Mouse (Mus musculus): ENCODE results near the gene Tcf7l2. TPM values are rescaled to one million over a fixed set of nuclear protein-coding genes. Genes with fewer than 3 reads are reported as not detected.

Tcf7l2 gene
- polyA plus RNA-seq, 1 experiment from 2014 or later, result 27.0 TPM

- peaks cover 23% of the 10 kb centered on the region for H3K4me1 ChIP-seq (ENCODE audit: control insufficient read depth, insufficient read depth, low read depth, low read length)
- H3K27me3 ChIP-seq (replicated peaks; ENCODE audit: control insufficient read depth, insufficient read depth, low read length), result peaks cover 25% of the 10 kb centered on the region
- H3K4me2 ChIP-seq (ENCODE audit: low read length), result no peak overlapping the region; the same call in 1 of the 2 replicates
- 32% methylated on average over 6 of the region's 6 CpGs for WGBS
- H3K36me3 ChIP-seq (ENCODE audit: control insufficient read depth, insufficient read depth, low read length), result no peaks in the 10 kb centered on the region
- H3K9me3 ChIP-seq (ENCODE audit: control insufficient read depth, low read length), result no peaks in the 10 kb centered on the region
- no peak overlapping the region for H3K27ac ChIP-seq (ENCODE audit: low read depth, low read length)
- no peak overlapping the region for H3K4me3 ChIP-seq (ENCODE audit: low read length)
- no peak for ATAC-seq
- no peak overlapping the region for H3K9ac ChIP-seq (ENCODE audit: low read depth, low read length)
These were observed 7.2 kb downstream of the Tcf7l2 start for GRCm38 (mm10) chr19:55748801-55749200.

DNA sequence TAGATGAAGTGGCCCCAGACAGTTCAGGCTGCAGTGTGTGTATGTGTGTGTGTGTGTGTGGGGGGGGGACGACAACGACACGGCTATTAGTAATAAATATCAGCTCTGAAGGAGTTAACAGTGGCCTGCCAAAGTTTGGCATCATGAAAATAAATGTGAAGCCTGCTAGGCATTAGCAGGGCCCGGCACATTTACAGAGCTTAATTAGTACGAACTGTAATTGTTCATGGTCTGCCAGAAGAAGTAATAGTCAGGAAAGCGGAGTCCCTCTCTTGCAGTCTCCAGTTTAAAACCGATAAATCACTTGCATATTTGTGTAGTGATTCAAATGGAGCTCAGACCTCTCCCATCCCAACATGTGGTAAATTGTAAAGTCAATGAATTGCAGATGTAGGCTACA is 7.9 kb downstream of the Tcf7l2 start:
- H3K4me1 ChIP-seq (ENCODE audit: control insufficient read depth, insufficient read depth, low read depth, low read length), result peaks cover 23% of the 10 kb centered on the region
- no peak overlapping the region for H3K27ac ChIP-seq (ENCODE audit: low read depth, low read length)
- H3K9ac ChIP-seq (ENCODE audit: low read depth, low read length), result no peak overlapping the region
- 31% methylated on average over 7 of the region's 7 CpGs for WGBS
- H3K4me3 ChIP-seq (ENCODE audit: low read length), result no peak overlapping the region
- ATAC-seq, result no peak
- H3K36me3 ChIP-seq (ENCODE audit: control insufficient read depth, insufficient read depth, low read length), result no peaks in the 10 kb centered on the region
- H3K27me3 ChIP-seq (replicated peaks; ENCODE audit: control insufficient read depth, insufficient read depth, low read length), result peaks cover 25% of the 10 kb centered on the region
- H3K9me3 ChIP-seq (ENCODE audit: control insufficient read depth, low read length), result no peaks in the 10 kb centered on the region
- no peak overlapping the region for H3K4me2 ChIP-seq (ENCODE audit: low read length)

DNA sequence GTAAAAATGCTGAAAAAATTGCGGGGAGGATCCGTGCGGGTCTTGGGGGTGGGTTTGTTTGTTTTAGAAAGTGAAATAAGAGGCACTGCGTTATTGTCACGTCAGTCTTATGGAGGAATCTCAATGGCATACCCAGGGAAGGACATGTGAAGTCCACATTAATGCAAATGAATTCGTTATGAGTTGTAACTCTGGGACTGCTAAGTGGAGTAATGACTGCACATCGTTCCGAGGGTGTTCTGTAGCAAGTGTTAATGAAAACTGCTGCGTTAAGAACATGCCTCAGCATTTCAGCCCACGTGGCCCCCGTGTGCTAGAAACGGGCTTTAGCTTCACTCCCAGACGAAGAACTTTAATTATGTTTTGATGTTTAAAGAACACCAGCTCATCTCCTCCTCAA is 8.4 kb downstream of the Tcf7l2 start:
- H3K9me3 ChIP-seq (ENCODE audit: control insufficient read depth, low read length), result no peaks in the 10 kb centered on the region
- WGBS, result 23% methylated on average over 13 of the region's 13 CpGs
- no peak overlapping the region for H3K4me3 ChIP-seq (ENCODE audit: low read length)
- H3K4me2 ChIP-seq (ENCODE audit: low read length), result no peak overlapping the region
- H3K36me3 ChIP-seq (ENCODE audit: control insufficient read depth, insufficient read depth, low read length), result no peaks in the 10 kb centered on the region
- no peak overlapping the region for H3K27ac ChIP-seq (ENCODE audit: low read depth, low read length)
- ATAC-seq, result no peak
- H3K27me3 ChIP-seq (replicated peaks; ENCODE audit: control insufficient read depth, insufficient read depth, low read length), result peaks cover 25% of the 10 kb centered on the region
- no peak overlapping the region for H3K9ac ChIP-seq (ENCODE audit: low read depth, low read length)
- H3K4me1 ChIP-seq (ENCODE audit: control insufficient read depth, insufficient read depth, low read depth, low read length), result peaks cover 22% of the 10 kb centered on the region

GRCm38 (mm10) chr19:55750465-55750864 is 8.8 kb downstream of the Tcf7l2 start:
- 30% methylated on average over 7 of the region's 7 CpGs for WGBS
- H3K9ac ChIP-seq (ENCODE audit: low read depth, low read length), result no peak overlapping the region

GRCm38 (mm10) chr19:55752861-55753260 is 11.2 kb downstream of the Tcf7l2 start:
- WGBS, result 40% methylated on average over 8 of the region's 8 CpGs
- no peak overlapping the region for H3K4me2 ChIP-seq (ENCODE audit: low read length)
- no peak overlapping the region for H3K27ac ChIP-seq (ENCODE audit: low read depth, low read length)
- ATAC-seq, result no peak
- H3K4me3 ChIP-seq (ENCODE audit: low read length), result no peak overlapping the region
- H3K27me3 ChIP-seq (replicated peaks; ENCODE audit: control insufficient read depth, insufficient read depth, low read length), result peaks cover 10% of the 10 kb centered on the region
- H3K4me1 ChIP-seq (ENCODE audit: control insufficient read depth, insufficient read depth, low read depth, low read length), result peaks cover 14% of the 10 kb centered on the region
- H3K36me3 ChIP-seq (ENCODE audit: control insufficient read depth, insufficient read depth, low read length), result no peaks in the 10 kb centered on the region
- no peaks in the 10 kb centered on the region for H3K9me3 ChIP-seq (ENCODE audit: control insufficient read depth, low read length)
- H3K9ac ChIP-seq (ENCODE audit: low read depth, low read length), result no peak overlapping the region

More at GRCm38 (mm10) chr19:55750465-55750864, 8.8 kb downstream of the Tcf7l2 start:
- no peaks in the 10 kb centered on the region for H3K36me3 ChIP-seq (ENCODE audit: control insufficient read depth, insufficient read depth, low read length)
- no peak for ATAC-seq
- H3K27me3 ChIP-seq (replicated peaks; ENCODE audit: control insufficient read depth, insufficient read depth, low read length), result peaks cover 25% of the 10 kb centered on the region
- H3K4me2 ChIP-seq (ENCODE audit: low read length), result no peak overlapping the region
- peaks cover 19% of the 10 kb centered on the region for H3K4me1 ChIP-seq (ENCODE audit: control insufficient read depth, insufficient read depth, low read depth, low read length)
- no peaks in the 10 kb centered on the region for H3K9me3 ChIP-seq (ENCODE audit: control insufficient read depth, low read length)
- H3K27ac ChIP-seq (ENCODE audit: low read depth, low read length), result no peak overlapping the region
- no peak overlapping the region for H3K4me3 ChIP-seq (ENCODE audit: low read length)

DNA sequence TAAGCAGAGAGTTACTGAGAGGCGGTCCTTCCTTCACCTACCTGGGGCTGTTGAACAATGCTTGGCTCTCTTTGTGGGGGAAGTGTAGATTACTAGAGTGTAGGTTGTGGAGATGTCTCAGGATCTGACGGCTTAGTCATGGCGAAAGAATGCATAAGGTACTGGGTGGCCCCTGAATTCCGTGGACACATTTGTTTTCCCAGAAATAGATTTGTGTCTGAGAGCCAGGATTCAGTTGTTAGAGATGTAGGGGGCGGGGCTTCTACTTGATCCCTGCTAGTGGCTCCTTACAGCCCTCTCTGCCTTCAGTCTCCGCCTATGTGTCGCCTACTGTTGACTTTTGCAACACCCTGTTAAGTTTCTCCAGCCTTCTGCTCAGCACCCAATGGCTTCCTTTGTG is 12.7 kb downstream of the Tcf7l2 start:
- Histone ChIP-seq H3K4me2 (ENCODE audit: low read length) (no peak overlapping the region), H3K36me3 (ENCODE audit: control insufficient read depth, insufficient read depth, low read length) (no peaks in the 10 kb centered on the region), H3K4me1 (ENCODE audit: control insufficient read depth, insufficient read depth, low read depth, low read length) (peaks cover 8% of the 10 kb centered on the region), H3K9me3 (ENCODE audit: control insufficient read depth, low read length) (no peaks in the 10 kb centered on the region), H3K27ac (ENCODE audit: low read depth, low read length) (no peak overlapping the region), H3K4me3 (ENCODE audit: low read length) (no peak overlapping the region), H3K9ac (ENCODE audit: low read depth, low read length) (no peak overlapping the region), H3K27me3 (replicated peaks; ENCODE audit: control insufficient read depth, insufficient read depth, low read length) (peaks cover 2% of the 10 kb centered on the region; the same call in 1 of the 2 replicates)
- 78% methylated on average over 7 of the region's 7 CpGs for WGBS
- no peak for ATAC-seq

DNA sequence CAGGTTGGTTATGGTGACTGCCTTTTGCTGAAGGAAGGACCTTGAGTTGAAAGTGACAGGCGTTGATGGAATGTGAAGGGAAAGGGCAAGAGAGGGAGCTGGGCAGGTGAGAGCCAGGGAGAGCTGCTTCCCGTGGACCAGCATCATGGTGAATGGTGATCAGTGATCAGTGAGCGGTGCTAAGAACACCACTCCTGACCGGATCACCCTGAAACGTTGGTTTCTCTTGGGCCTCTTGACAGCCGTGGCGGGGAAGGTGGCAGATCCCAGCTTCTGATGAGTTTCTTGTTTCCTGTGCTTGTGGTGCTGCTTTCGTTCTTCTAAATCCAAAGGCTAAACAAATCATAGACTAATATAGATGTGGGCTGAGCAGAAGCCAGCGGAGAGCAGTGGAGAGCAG is 13.8 kb downstream of the Tcf7l2 start:
- WGBS, result 93% methylated on average over 9 of the region's 9 CpGs
- H3K27me3 ChIP-seq (replicated peaks; ENCODE audit: control insufficient read depth, insufficient read depth, low read length), result no peaks in the 10 kb centered on the region
- H3K36me3 ChIP-seq (ENCODE audit: control insufficient read depth, insufficient read depth, low read length), result no peaks in the 10 kb centered on the region
- no peak overlapping the region for H3K9ac ChIP-seq (ENCODE audit: low read depth, low read length)
- H3K9me3 ChIP-seq (ENCODE audit: control insufficient read depth, low read length), result no peaks in the 10 kb centered on the region
- H3K4me1 ChIP-seq (ENCODE audit: control insufficient read depth, insufficient read depth, low read depth, low read length), result no peaks in the 10 kb centered on the region; the same call in 1 of the 2 replicates
- no peak overlapping the region for H3K4me2 ChIP-seq (ENCODE audit: low read length)
- no peak overlapping the region for H3K4me3 ChIP-seq (ENCODE audit: low read length)
- no peak for ATAC-seq
- H3K27ac ChIP-seq (ENCODE audit: low read depth, low read length), result no peak overlapping the region

- Histone ChIP-seq H3K4me3 (ENCODE audit: low read length) (no peak overlapping the region), H3K36me3 (ENCODE audit: control insufficient read depth, insufficient read depth, low read length) (no peaks in the 10 kb centered on the region), H3K27me3 (replicated peaks; ENCODE audit: control insufficient read depth, insufficient read depth, low read length) (no peaks in the 10 kb centered on the region), H3K4me2 (ENCODE audit: low read length) (no peak overlapping the region), H3K27ac (ENCODE audit: low read depth, low read length) (no peak overlapping the region), H3K4me1 (ENCODE audit: control insufficient read depth, insufficient read depth, low read depth, low read length) (no peaks in the 10 kb centered on the region; the same call in 1 of the 2 replicates), H3K9me3 (ENCODE audit: control insufficient read depth, low read length) (no peaks in the 10 kb centered on the region), H3K9ac (ENCODE audit: low read depth, low read length) (no peak overlapping the region)
- no peak for ATAC-seq
- WGBS, result 69% methylated on average over 8 of the region's 8 CpGs
These were observed 15.1 kb downstream of the Tcf7l2 start for GRCm38 (mm10) chr19:55756707-55757106.

GRCm38 (mm10) chr19:55757403-55757802 is 15.8 kb downstream of the Tcf7l2 start:
- Histone ChIP-seq H3K36me3 (ENCODE audit: control insufficient read depth, insufficient read depth, low read length) (no peaks in the 10 kb centered on the region), H3K9ac (ENCODE audit: low read depth, low read length) (no peak overlapping the region), H3K4me3 (ENCODE audit: low read length) (no peak overlapping the region), H3K9me3 (ENCODE audit: control insufficient read depth, low read length) (no peaks in the 10 kb centered on the region), H3K4me1 (ENCODE audit: control insufficient read depth, insufficient read depth, low read depth, low read length) (no peaks in the 10 kb centered on the region; the same call in 1 of the 2 replicates), H3K27me3 (replicated peaks; ENCODE audit: control insufficient read depth, insufficient read depth, low read length) (no peaks in the 10 kb centered on the region), H3K4me2 (ENCODE audit: low read length) (no peak overlapping the region), H3K27ac (ENCODE audit: low read depth, low read length) (no peak overlapping the region)
- WGBS, result 81% methylated on average over 6 of the region's 6 CpGs
- ATAC-seq, result no peak

DNA sequence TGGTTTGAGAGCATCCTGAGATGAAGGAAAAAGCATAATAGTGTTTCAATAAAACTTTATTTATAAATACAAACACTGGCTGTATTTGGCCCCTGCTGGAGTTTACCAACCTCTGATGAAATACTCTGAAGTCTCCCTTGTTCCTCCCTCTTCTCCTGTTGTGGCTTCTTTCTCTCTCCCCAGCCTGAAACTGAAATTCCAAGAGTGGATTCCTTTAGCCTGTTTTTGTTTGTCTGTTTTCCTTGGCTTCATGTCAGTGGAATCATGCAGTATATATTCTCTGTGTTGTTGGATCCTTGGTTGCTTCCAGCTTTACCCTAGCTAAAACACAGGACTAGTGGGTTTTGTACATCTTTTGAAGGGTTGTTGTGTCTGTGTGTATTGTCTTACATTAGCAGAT is 16.5 kb downstream of the Tcf7l2 start:
- H3K27me3 ChIP-seq (replicated peaks; ENCODE audit: control insufficient read depth, insufficient read depth, low read length), result no peaks in the 10 kb centered on the region
- H3K4me1 ChIP-seq (ENCODE audit: control insufficient read depth, insufficient read depth, low read depth, low read length), result no peaks in the 10 kb centered on the region; the same call in 1 of the 2 replicates
- H3K4me2 ChIP-seq (ENCODE audit: low read length), result no peak overlapping the region
- no peak overlapping the region for H3K4me3 ChIP-seq (ENCODE audit: low read length)
- ATAC-seq, result no peak
- H3K9ac ChIP-seq (ENCODE audit: low read depth, low read length), result no peak overlapping the region
- H3K36me3 ChIP-seq (ENCODE audit: control insufficient read depth, insufficient read depth, low read length), result no peaks in the 10 kb centered on the region
- H3K9me3 ChIP-seq (ENCODE audit: control insufficient read depth, low read length), result no peaks in the 10 kb centered on the region
- no peak overlapping the region for H3K27ac ChIP-seq (ENCODE audit: low read depth, low read length)
